Mouse (Mus musculus): Measurements from ENCODE around the gene Prkch. TPM values are rescaled to one million over a fixed set of nuclear protein-coding genes. Genes with fewer than 3 reads are reported as not detected.
"Not testable (repeated sequence)": the region's sequence is repeated elsewhere in the genome, so short reads cannot be mapped to it uniquely, and the experiment has no call there.

The Prkch gene
- polyA plus RNA-seq (2012; rRNA removed), result 4.7 and 7.7 TPM in 2 replicates

- TF ChIP-seq POLR2A (IDR thresholded peaks at IDR 0.05; ENCODE audit: borderline replicate concordance, extremely low read depth, insufficient read depth, insufficient read length, poor library complexity, severe bottlenecking), result no peak
- peak; percentile 25; the same call in 1 of the 2 replicates for TF ChIP-seq CTCF (IDR thresholded peaks at IDR 0.05; ENCODE audit: borderline replicate concordance, extremely low read depth, insufficient read depth, insufficient read length)
- peak; percentile 89 for DNase-seq (ENCODE audit: low read depth)
These were observed at the start of gene Prkch for GRCm38 (mm10) chr12:73584610-73585240. Prkch (plus strand) TSS chr12:73584796.

- no peak for DNase-seq (ENCODE audit: low read depth)
- no peak for TF ChIP-seq CTCF (IDR thresholded peaks at IDR 0.05; ENCODE audit: borderline replicate concordance, extremely low read depth, insufficient read depth, insufficient read length)
- no peak for TF ChIP-seq POLR2A (IDR thresholded peaks at IDR 0.05; ENCODE audit: borderline replicate concordance, extremely low read depth, insufficient read depth, insufficient read length, poor library complexity, severe bottlenecking)
These were observed 47.0 kb upstream of the Prkch start for GRCm38 (mm10) chr12:73537499-73538138.

- DNase-seq (ENCODE audit: low read depth), result not testable (repeated sequence)
These were observed 46.5 kb upstream of the Prkch start for GRCm38 (mm10) chr12:73538139-73538508.

- TF ChIP-seq CTCF (IDR thresholded peaks at IDR 0.05; ENCODE audit: borderline replicate concordance, extremely low read depth, insufficient read depth, insufficient read length), result no peak
- no peak for TF ChIP-seq POLR2A (IDR thresholded peaks at IDR 0.05; ENCODE audit: borderline replicate concordance, extremely low read depth, insufficient read depth, insufficient read length, poor library complexity, severe bottlenecking)
- DNase-seq (ENCODE audit: low read depth), result peak; percentile 52
These were observed 45.4 kb upstream of the Prkch start for GRCm38 (mm10) chr12:73539151-73539550.

- TF ChIP-seq POLR2A (IDR thresholded peaks at IDR 0.05; ENCODE audit: borderline replicate concordance, extremely low read depth, insufficient read depth, insufficient read length, poor library complexity, severe bottlenecking), result no peak
- no peak for DNase-seq (ENCODE audit: low read depth)
These were observed 44.2 kb upstream of the Prkch start for GRCm38 (mm10) chr12:73540402-73540801.

- no peak for DNase-seq (ENCODE audit: low read depth)
- TF ChIP-seq CTCF (IDR thresholded peaks at IDR 0.05; ENCODE audit: borderline replicate concordance, extremely low read depth, insufficient read depth, insufficient read length), result no peak
- no peak for TF ChIP-seq POLR2A (IDR thresholded peaks at IDR 0.05; ENCODE audit: borderline replicate concordance, extremely low read depth, insufficient read depth, insufficient read length, poor library complexity, severe bottlenecking)
These were observed 41.4 kb upstream of the Prkch start for GRCm38 (mm10) chr12:73543191-73543590.

GRCm38 (mm10) chr12:73544736-73545671 lies 39.6 kb upstream of the Prkch start:
- no peak for TF ChIP-seq CTCF (IDR thresholded peaks at IDR 0.05; ENCODE audit: borderline replicate concordance, extremely low read depth, insufficient read depth, insufficient read length)
- no peak for TF ChIP-seq POLR2A (IDR thresholded peaks at IDR 0.05; ENCODE audit: borderline replicate concordance, extremely low read depth, insufficient read depth, insufficient read length, poor library complexity, severe bottlenecking)
- DNase-seq (ENCODE audit: low read depth), result no peak

- no peak for TF ChIP-seq CTCF (IDR thresholded peaks at IDR 0.05; ENCODE audit: borderline replicate concordance, extremely low read depth, insufficient read depth, insufficient read length)
- no peak for TF ChIP-seq POLR2A (IDR thresholded peaks at IDR 0.05; ENCODE audit: borderline replicate concordance, extremely low read depth, insufficient read depth, insufficient read length, poor library complexity, severe bottlenecking)
- DNase-seq (ENCODE audit: low read depth), result peak; percentile 53
These were observed 38.9 kb upstream of the Prkch start for GRCm38 (mm10) chr12:73545672-73546085.

- TF ChIP-seq CTCF (IDR thresholded peaks at IDR 0.05; ENCODE audit: borderline replicate concordance, extremely low read depth, insufficient read depth, insufficient read length) (no peak), POLR2A (IDR thresholded peaks at IDR 0.05; ENCODE audit: borderline replicate concordance, extremely low read depth, insufficient read depth, insufficient read length, poor library complexity, severe bottlenecking) (no peak)
- DNase-seq (ENCODE audit: low read depth), result peak; percentile 42
These were observed 38.4 kb upstream of the Prkch start, which contains the start of gene Tmem30b for GRCm38 (mm10) chr12:73546086-73546711. Tmem30b (minus strand) TSS chr12:73546392.

- no peak for DNase-seq (ENCODE audit: low read depth)
- TF ChIP-seq POLR2A (IDR thresholded peaks at IDR 0.05; ENCODE audit: borderline replicate concordance, extremely low read depth, insufficient read depth, insufficient read length, poor library complexity, severe bottlenecking), result no peak
- TF ChIP-seq CTCF (IDR thresholded peaks at IDR 0.05; ENCODE audit: borderline replicate concordance, extremely low read depth, insufficient read depth, insufficient read length), result no peak
These were observed 37.0 kb upstream of the Prkch start for GRCm38 (mm10) chr12:73547646-73548045.

- no peak for DNase-seq (ENCODE audit: low read depth)
- TF ChIP-seq POLR2A (IDR thresholded peaks at IDR 0.05; ENCODE audit: borderline replicate concordance, extremely low read depth, insufficient read depth, insufficient read length, poor library complexity, severe bottlenecking), result no peak
- TF ChIP-seq CTCF (IDR thresholded peaks at IDR 0.05; ENCODE audit: borderline replicate concordance, extremely low read depth, insufficient read depth, insufficient read length), result no peak
These were observed 36.3 kb upstream of the Prkch start for GRCm38 (mm10) chr12:73548259-73548658.

Data from brain, embryonic 14.5 days (tissue).